Mouse (Mus musculus): ENCODE results near the gene Pecam1. TPM values are rescaled to one million over a fixed set of nuclear protein-coding genes. Genes with fewer than 3 reads are reported as not detected.

Gene Pecam1
- polyA plus RNA-seq, 1 experiment from 2014 or later: 14.8 TPM

DNA sequence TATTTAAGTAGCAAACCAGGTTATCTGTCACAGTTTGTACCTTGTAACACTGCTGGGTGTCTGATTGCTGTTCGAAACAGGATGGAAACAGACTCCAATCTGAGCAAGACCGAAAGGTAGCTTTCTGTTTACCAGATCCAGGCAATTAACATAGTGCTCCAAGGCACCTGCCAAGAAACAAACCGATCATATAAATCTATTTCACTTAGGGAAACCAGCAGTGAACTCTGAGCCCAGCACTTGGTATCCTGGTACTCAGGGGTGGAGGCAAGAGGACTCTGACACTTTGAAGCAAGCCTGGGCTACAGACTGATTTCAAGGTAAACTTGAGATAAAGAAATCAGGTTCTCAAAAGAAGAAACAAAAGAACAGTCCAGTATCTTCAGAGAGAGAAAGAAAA lies 27.0 kb upstream of the Pecam1 start:
- Histone ChIP-seq H3K9me3 (ENCODE audit: control insufficient read depth, low read length) (no peaks in the 10 kb centered on the region), H3K27me3 (ENCODE audit: control insufficient read depth, insufficient read depth, low read length) (no peaks in the 10 kb centered on the region), H3K4me1 (ENCODE audit: control insufficient read depth, insufficient read depth, low read length) (no peaks in the 10 kb centered on the region), H3K4me2 (ENCODE audit: low read length) (no peak overlapping the region), H3K36me3 (ENCODE audit: control insufficient read depth, insufficient read depth, low read length) (peaks cover 62% of the 10 kb centered on the region), H3K4me3 (replicated peaks; ENCODE audit: low read depth, low read length) (no peak overlapping the region), H3K27ac (replicated peaks; ENCODE audit: low read depth, low read length) (no peak overlapping the region), H3K9ac (replicated peaks; ENCODE audit: low read length) (no peak overlapping the region)
- DNase-seq (no peak), ATAC-seq (ENCODE audit: low FRiP score, low TSS enrichment) (no peak)
- 97% methylated on average over 3 of the region's 3 CpGs for WGBS

DNA sequence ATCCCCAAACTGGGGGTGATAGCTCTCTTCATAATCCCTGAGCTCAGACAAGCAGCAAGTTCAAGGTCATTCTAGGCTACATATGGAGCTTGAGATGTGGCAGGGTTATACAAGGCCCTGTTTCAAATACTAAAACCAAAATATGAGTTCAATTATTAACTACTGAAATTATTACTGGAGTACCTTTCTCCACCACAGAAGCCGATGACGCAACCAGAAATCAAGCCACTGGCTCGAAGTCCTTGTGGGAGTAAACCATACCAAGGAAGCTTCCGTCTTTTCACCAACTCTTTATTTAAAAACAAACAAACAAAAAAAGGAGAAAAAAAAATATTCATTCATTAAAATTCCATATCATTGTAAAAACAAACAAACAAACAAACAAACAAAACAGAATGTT lies 26.5 kb upstream of the Pecam1 start:
- H3K4me3 ChIP-seq (replicated peaks; ENCODE audit: low read depth, low read length): no peak overlapping the region
- no peak for DNase-seq
- H3K36me3 ChIP-seq (ENCODE audit: control insufficient read depth, insufficient read depth, low read length): peaks cover 62% of the 10 kb centered on the region
- H3K4me2 ChIP-seq (ENCODE audit: low read length): no peak overlapping the region
- H3K9ac ChIP-seq (replicated peaks; ENCODE audit: low read length): no peak overlapping the region
- no peaks in the 10 kb centered on the region for H3K9me3 ChIP-seq (ENCODE audit: control insufficient read depth, low read length)
- no peak for ATAC-seq (ENCODE audit: low FRiP score, low TSS enrichment)
- 98% methylated on average over 4 of the region's 4 CpGs for WGBS
- H3K27me3 ChIP-seq (ENCODE audit: control insufficient read depth, insufficient read depth, low read length): no peaks in the 10 kb centered on the region
- H3K4me1 ChIP-seq (ENCODE audit: control insufficient read depth, insufficient read depth, low read length): no peaks in the 10 kb centered on the region
- H3K27ac ChIP-seq (replicated peaks; ENCODE audit: low read depth, low read length): no peak overlapping the region

DNA sequence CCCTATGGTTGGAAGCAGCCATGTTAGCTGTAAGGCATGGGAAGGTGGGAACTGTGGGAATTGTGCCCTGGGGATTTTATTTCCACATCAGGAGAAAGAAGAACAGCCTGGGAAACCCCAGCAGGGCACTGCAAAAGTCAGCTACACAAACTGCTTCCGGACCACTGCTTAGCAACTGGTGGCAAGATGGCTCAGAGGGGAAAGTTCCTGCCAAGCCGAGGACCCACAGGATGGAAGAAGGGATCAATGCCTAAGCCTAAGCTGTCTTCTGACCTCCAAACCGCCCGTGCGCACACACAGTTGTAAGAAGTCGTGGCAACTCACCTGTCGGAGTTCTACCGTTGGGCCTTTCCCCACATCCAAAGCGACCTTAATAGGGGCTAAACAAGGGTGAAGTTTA lies 22.6 kb upstream of the Pecam1 start:
- H3K9ac ChIP-seq (replicated peaks; ENCODE audit: low read length): no peak overlapping the region
- no peak overlapping the region for H3K4me3 ChIP-seq (replicated peaks; ENCODE audit: low read depth, low read length)
- no peak for ATAC-seq (ENCODE audit: low FRiP score, low TSS enrichment)
- no peak overlapping the region for H3K4me2 ChIP-seq (ENCODE audit: low read length)
- H3K27ac ChIP-seq (replicated peaks; ENCODE audit: low read depth, low read length): no peak overlapping the region
- no peaks in the 10 kb centered on the region for H3K9me3 ChIP-seq (ENCODE audit: control insufficient read depth, low read length)
- 94% methylated on average over 9 of the region's 9 CpGs for WGBS
- H3K27me3 ChIP-seq (ENCODE audit: control insufficient read depth, insufficient read depth, low read length): no peaks in the 10 kb centered on the region
- peaks cover 67% of the 10 kb centered on the region for H3K36me3 ChIP-seq (ENCODE audit: control insufficient read depth, insufficient read depth, low read length)
- H3K4me1 ChIP-seq (ENCODE audit: control insufficient read depth, insufficient read depth, low read length): no peaks in the 10 kb centered on the region
- no peak for DNase-seq

- Histone ChIP-seq H3K27me3 (ENCODE audit: control insufficient read depth, insufficient read depth, low read length) (no peaks in the 10 kb centered on the region), H3K9ac (replicated peaks; ENCODE audit: low read length) (no peak overlapping the region), H3K4me3 (replicated peaks; ENCODE audit: low read depth, low read length) (no peak overlapping the region), H3K4me1 (ENCODE audit: control insufficient read depth, insufficient read depth, low read length) (no peaks in the 10 kb centered on the region), H3K36me3 (ENCODE audit: control insufficient read depth, insufficient read depth, low read length) (peaks cover 81% of the 10 kb centered on the region), H3K9me3 (ENCODE audit: control insufficient read depth, low read length) (no peaks in the 10 kb centered on the region), H3K4me2 (ENCODE audit: low read length) (no peak overlapping the region), H3K27ac (replicated peaks; ENCODE audit: low read depth, low read length) (no peak overlapping the region)
- ATAC-seq (ENCODE audit: low FRiP score, low TSS enrichment): no peak
- WGBS: 97% methylated on average over 9 of the region's 9 CpGs
- DNase-seq: peak; percentile 42
Measured at GRCm38 (mm10) chr11:106770195-106770974, 20.0 kb upstream of the Pecam1 start.

DNA sequence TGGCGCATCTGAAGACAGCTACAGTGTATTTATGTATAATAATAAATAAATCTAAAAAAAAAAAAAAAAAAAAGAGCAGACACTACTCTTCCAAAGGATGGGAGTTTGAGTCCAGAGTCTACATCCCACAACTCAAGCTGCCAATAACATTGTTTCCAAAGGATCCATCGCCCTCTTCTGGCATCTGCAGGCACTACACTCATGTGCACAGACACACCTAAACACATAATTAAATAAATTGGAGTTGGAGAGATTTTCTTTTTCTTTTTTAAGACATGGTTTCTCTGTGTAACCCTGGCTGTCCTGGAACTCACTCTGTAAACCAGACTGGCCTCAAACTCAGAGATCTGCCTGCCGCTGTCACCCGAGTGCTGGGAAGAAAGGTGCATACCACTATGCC lies 17.1 kb upstream of the Pecam1 start:
- Histone ChIP-seq H3K9ac (replicated peaks; ENCODE audit: low read length) (no peak overlapping the region), H3K4me1 (ENCODE audit: control insufficient read depth, insufficient read depth, low read length) (no peaks in the 10 kb centered on the region), H3K27me3 (ENCODE audit: control insufficient read depth, insufficient read depth, low read length) (no peaks in the 10 kb centered on the region), H3K27ac (replicated peaks; ENCODE audit: low read depth, low read length) (no peak overlapping the region), H3K36me3 (ENCODE audit: control insufficient read depth, insufficient read depth, low read length) (peaks cover 56% of the 10 kb centered on the region), H3K4me3 (replicated peaks; ENCODE audit: low read depth, low read length) (no peak overlapping the region), H3K9me3 (ENCODE audit: control insufficient read depth, low read length) (no peaks in the 10 kb centered on the region), H3K4me2 (ENCODE audit: low read length) (no peak overlapping the region)
- ATAC-seq (ENCODE audit: low FRiP score, low TSS enrichment): no peak
- 95% methylated on average over 4 of the region's 4 CpGs for WGBS
- no peak for DNase-seq

GRCm38 (mm10) chr11:106766611-106767162 lies 16.3 kb upstream of the Pecam1 start:
- no peaks in the 10 kb centered on the region for H3K27me3 ChIP-seq (ENCODE audit: control insufficient read depth, insufficient read depth, low read length)
- no peaks in the 10 kb centered on the region for H3K4me1 ChIP-seq (ENCODE audit: control insufficient read depth, insufficient read depth, low read length)
- ATAC-seq (ENCODE audit: low FRiP score, low TSS enrichment) (no peak), DNase-seq (no peak)
- no peak overlapping the region for H3K4me2 ChIP-seq (ENCODE audit: low read length)
- 93% methylated on average over 4 of the region's 4 CpGs for WGBS
- H3K9me3 ChIP-seq (ENCODE audit: control insufficient read depth, low read length): no peaks in the 10 kb centered on the region
- peaks cover 49% of the 10 kb centered on the region for H3K36me3 ChIP-seq (ENCODE audit: control insufficient read depth, insufficient read depth, low read length)
- no peak overlapping the region for H3K4me3 ChIP-seq (replicated peaks; ENCODE audit: low read depth, low read length)
- no peak overlapping the region for H3K9ac ChIP-seq (replicated peaks; ENCODE audit: low read length)
- no peak overlapping the region for H3K27ac ChIP-seq (replicated peaks; ENCODE audit: low read depth, low read length)

DNA sequence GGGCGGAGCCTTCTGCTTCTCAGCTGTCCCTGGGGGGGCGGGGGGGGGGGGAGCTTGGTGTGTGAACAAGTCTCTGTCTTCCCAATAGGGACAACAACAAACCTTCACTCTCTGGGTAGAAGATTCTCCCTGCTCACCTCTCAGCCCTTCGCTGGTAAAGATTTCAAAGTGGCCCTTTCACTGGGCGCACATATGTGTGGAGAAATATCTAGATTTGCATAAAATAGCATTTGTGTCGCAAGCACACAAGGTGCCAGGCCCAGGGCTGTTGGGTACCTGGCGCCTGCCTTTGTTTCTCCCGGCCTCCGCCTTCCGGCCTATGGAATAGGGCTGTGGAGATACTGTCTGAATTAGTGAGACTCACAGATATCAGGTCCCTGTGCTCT lies 12.4 kb upstream of the Pecam1 start:
- WGBS: 80% methylated on average over 9 of the region's 9 CpGs
- Histone ChIP-seq H3K4me3 (replicated peaks; ENCODE audit: low read depth, low read length) (no peak overlapping the region), H3K4me1 (ENCODE audit: control insufficient read depth, insufficient read depth, low read length) (no peaks in the 10 kb centered on the region), H3K4me2 (ENCODE audit: low read length) (no peak overlapping the region), H3K27ac (replicated peaks; ENCODE audit: low read depth, low read length) (peak overlapping the region; percentile 37; the same call in 1 of the 2 replicates), H3K9me3 (ENCODE audit: control insufficient read depth, low read length) (no peaks in the 10 kb centered on the region), H3K27me3 (ENCODE audit: control insufficient read depth, insufficient read depth, low read length) (no peaks in the 10 kb centered on the region), H3K9ac (replicated peaks; ENCODE audit: low read length) (no peak overlapping the region), H3K36me3 (ENCODE audit: control insufficient read depth, insufficient read depth, low read length) (peaks cover 22% of the 10 kb centered on the region)
- no peak for DNase-seq
- ATAC-seq (ENCODE audit: low FRiP score, low TSS enrichment): no peak

DNA sequence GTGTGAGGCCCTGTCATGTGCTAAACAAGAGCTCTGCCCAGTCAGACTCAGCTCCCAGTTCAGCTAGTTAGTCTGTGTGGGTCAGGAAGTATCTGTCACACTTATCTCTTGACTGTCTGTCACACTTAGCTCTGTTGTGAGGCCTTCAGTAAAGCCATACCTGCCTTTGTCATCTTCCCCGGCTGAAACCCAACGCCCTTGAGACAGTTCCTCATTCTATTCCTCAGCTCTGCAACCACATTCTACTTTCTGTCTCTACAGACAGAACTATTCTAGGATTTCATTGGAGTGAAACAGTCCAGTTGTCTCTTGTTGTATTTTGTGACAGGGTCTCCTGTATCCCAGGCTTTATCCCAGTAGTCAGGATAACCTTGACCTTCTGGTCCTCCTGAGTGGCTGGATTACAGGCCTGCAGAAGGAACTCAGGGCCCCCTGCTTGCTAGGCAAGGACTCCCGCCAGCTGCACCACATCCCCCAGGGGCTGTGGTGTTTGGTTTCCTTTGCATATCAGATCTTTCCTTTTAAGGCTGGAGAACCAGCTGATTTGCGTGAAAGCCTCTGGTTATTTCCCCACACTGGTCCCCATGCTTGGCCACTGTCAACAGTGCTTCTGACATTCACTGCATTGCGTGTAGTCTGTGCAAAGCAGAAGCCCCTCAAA lies 11.8 kb upstream of the Pecam1 start:
- Histone ChIP-seq H3K36me3 (ENCODE audit: control insufficient read depth, insufficient read depth, low read length) (peaks cover 17% of the 10 kb centered on the region; the same call in 1 of the 2 replicates), H3K4me1 (ENCODE audit: control insufficient read depth, insufficient read depth, low read length) (no peaks in the 10 kb centered on the region), H3K27ac (replicated peaks; ENCODE audit: low read depth, low read length) (peak overlapping the region; percentile 37; the same call in 1 of the 2 replicates), H3K4me2 (ENCODE audit: low read length) (no peak overlapping the region), H3K9ac (replicated peaks; ENCODE audit: low read length) (no peak overlapping the region), H3K4me3 (replicated peaks; ENCODE audit: low read depth, low read length) (no peak overlapping the region), H3K9me3 (ENCODE audit: control insufficient read depth, low read length) (no peaks in the 10 kb centered on the region), H3K27me3 (ENCODE audit: control insufficient read depth, insufficient read depth, low read length) (no peaks in the 10 kb centered on the region)
- ATAC-seq (ENCODE audit: low FRiP score, low TSS enrichment) (no peak), DNase-seq (no peak)
- 41% methylated on average over 5 of the region's 5 CpGs for WGBS
